Mouse (Mus musculus) adrenal gland (tissue): ENCODE data around the gene Prdm10.

Source experiments
- intact Hi-C: fragments of 180-260 bp; cut with DNase I; formaldehyde crosslinking; loops from one replicate; pipeline ENCODE4 v1.15.1; 2025
- long read RNA-seq, 2 experiments: library from polyadenylated mRNA; unstranded; transcript quantifications; one replicate each; pipeline ENCODE4 v2.0.0; 2020; ENCODE audit warnings: borderline replicate concordance in 1 of 2; ENCODE audit not compliant: insufficient replicate concordance in 1 of 2

The Prdm10 gene
- long read RNA-seq, experiment 1, result 0 reads
- long read RNA-seq, experiment 2, partial matches to known transcripts, result 2 of 4 reads
- long read RNA-seq, experiment 2, other reads (novel, unspliced or antisense), result 2 of 4 reads

DNA sequence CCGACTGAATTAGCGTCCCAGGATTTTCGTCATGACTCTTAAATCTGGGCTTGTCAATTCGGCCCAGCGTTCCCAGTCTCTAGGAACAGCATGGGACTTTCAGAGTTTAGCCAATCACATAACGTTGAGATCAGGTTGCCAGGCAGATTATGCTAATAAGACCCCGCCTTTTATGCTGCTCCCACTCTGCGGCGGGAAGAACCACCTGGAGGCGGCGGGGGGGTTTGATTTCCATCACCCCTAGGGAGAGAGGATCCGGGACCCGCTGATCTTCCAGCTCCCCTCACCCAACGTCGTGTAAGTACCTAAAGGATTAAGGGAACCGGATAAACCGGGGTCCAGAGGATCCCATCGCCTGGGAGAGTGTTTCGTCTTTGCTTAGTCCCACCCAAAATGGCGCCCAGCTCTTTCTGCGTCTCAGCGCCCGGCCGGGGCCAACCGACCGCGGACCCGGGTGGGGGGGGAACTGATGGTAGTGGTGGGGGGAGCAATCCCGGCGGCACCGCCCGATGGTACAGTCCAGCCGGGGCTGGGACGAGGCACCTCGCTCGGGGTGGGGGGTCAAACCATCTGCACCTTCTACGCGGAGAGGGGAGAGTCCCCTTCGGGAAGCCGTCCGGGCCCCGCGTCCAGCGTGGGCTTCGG, at the start of gene Prdm10:
Gene Prdm10, plus strand, starts transcription at position 173 of the 645 bp plus-strand sequence.
- intact Hi-C loops, result loop anchor here (2.0 kb wide), 1 partner anchor 70 kb away; the partner anchor contains the start of gene Aplp2

- intact Hi-C loops, result no loop called here
These were observed 45.3 kb upstream of the Prdm10 start for GRCm38 (mm10) chr9:31235030-31235429.

GRCm38 (mm10) chr9:31235489-31235888, 44.8 kb upstream of the Prdm10 start:
- intact Hi-C loops, result no loop called here

- intact Hi-C loops, result no loop called here
These were observed 44.3 kb upstream of the Prdm10 start for GRCm38 (mm10) chr9:31236079-31236478.

- intact Hi-C loops, result no loop called here
These were observed 41.8 kb upstream of the Prdm10 start for GRCm38 (mm10) chr9:31238526-31238925.

DNA sequence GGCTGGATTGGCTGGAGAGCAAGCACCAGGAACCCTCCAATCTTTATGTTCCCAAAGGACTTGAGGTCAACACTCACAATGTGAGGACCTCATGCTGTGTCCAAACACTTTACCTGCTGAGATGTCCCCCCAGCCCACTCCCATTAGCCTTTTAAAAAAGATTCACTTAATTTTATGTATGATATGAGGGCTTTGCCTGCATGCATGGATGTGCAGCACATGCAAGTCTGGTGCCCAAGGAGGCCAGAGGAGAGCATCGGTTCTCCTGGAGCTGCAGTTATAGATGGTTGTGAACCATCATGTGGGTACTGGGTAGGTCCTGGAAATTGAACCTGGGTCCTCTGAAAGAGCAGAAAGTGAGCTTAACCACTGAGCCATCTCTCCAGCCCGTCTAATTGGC, 40.8 kb upstream of the Prdm10 start:
- intact Hi-C loops, result no loop called here

DNA sequence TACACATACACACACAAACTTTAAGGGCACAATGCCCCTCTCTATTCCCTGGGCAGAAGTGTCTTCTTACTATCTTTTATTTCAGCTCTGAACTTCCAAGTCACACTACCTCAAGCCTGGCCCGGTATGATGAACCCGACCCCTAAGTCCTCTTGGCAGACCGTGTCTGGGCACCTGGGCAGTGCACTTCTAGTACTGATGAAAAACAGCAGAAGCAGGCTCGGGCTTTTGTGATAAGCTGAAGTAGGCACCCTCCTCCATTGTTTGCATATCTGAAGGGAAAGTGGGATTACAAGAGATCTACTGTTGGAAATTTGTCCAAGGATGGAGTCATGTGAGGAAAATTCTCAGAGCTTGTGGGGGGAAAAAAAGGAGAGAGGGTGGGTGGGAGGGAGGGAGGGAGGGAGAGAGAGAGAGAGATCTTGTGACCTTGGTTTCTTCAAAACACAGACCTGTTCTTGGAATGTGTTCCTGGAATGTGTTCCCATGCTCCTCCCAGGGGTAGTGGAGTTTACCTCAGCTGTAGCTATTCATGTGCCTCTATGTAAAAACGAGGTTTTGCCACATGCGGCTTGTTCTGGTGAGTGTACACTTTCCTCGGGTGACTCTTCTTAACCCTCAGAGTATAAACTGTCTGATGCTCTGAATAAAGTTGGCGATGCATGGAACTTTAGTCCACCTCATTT, 39.7 kb upstream of the Prdm10 start:
- intact Hi-C loops, result no loop called here

DNA sequence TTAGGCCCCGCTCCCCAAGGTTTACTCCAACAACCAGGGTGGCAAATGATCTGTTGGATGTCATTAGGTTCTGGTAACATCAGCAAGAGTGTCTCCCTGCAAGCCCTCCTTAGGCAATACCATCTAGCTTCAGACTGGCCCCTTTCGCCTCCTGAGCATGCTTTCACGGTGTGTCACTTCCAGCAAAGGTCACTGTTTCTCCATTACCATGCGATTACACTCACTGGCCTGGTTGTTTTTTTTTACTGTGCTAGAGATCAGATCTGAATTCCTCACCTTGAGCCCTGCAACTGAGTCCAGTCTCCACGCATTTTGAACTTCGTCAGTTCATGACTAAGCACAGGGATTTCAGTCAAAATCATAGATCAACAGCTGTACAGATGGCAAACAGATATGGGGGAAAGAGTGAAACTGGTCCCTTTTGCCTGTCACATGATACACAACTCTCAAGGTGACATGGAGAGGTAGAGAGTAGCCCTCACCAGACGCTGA, 39.1 kb upstream of the Prdm10 start:
- intact Hi-C loops, result no loop called here

- intact Hi-C loops, result no loop called here
These were observed 36.9 kb upstream of the Prdm10 start for GRCm38 (mm10) chr9:31243306-31243938.

DNA sequence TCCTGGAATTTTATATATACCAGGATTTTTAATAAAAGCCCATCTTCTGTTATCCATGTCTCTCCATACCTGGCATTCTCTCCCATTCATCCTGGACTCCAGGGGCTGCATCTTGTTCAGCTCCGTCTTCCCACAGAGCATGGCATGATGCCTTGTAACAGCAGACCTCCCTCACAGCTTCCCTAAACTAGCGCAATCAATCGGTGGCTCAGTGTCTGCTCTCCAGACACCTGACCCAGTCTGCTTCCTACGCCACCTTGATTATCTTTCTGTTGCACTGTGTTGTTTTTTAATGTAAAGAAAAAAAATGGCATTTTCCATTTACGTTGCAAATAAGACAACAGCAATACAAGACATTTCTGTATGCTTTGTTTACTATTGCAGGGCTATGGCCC, 36.4 kb upstream of the Prdm10 start:
- intact Hi-C loops, result no loop called here

- intact Hi-C loops, result no loop called here
These were observed 35.3 kb upstream of the Prdm10 start for GRCm38 (mm10) chr9:31245006-31245405.

- intact Hi-C loops, result no loop called here
These were observed 33.9 kb upstream of the Prdm10 start for GRCm38 (mm10) chr9:31246421-31246820.

GRCm38 (mm10) chr9:31247447-31248220, 32.7 kb upstream of the Prdm10 start:
- intact Hi-C loops, result no loop called here

DNA sequence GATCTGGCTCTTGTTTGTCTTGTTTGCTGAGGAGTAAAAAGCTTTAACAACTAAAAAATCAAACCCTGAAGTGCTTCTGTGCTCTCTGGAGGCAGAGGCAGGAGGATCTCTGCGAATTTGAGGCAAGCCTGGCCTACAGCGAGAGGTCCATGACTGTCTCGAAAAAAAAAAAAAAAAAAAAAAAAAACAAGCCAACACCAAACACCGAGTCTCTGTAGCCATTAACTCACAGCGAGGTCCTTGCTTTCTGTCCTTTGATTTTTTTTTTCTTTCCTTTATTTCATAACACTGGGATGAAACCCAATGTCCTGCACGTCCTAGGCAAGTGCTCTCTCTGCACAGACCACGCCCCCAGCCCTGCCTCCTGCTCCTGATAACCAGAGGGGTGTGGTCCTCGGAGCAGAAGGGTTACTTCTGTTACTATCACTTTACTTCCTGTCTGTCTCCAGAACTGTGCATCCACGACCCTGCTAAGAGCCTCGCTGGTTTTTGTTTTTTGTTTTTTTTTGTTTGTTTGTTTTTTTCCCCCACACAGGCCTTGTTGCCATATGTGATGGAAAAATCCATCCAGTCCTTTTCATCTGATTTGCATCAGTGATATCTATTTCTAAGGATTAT, 28.0 kb upstream of the Prdm10 start:
- intact Hi-C loops, result loop anchor here (5.0 kb wide), 1 partner anchor 40 kb away; the partner anchor contains the start of gene Aplp2

GRCm38 (mm10) chr9:31253311-31253734, 27.0 kb upstream of the Prdm10 start:
- intact Hi-C loops, result loop anchor here (5.0 kb wide), 1 partner anchor 41 kb away; the partner anchor contains the start of gene Aplp2

DNA sequence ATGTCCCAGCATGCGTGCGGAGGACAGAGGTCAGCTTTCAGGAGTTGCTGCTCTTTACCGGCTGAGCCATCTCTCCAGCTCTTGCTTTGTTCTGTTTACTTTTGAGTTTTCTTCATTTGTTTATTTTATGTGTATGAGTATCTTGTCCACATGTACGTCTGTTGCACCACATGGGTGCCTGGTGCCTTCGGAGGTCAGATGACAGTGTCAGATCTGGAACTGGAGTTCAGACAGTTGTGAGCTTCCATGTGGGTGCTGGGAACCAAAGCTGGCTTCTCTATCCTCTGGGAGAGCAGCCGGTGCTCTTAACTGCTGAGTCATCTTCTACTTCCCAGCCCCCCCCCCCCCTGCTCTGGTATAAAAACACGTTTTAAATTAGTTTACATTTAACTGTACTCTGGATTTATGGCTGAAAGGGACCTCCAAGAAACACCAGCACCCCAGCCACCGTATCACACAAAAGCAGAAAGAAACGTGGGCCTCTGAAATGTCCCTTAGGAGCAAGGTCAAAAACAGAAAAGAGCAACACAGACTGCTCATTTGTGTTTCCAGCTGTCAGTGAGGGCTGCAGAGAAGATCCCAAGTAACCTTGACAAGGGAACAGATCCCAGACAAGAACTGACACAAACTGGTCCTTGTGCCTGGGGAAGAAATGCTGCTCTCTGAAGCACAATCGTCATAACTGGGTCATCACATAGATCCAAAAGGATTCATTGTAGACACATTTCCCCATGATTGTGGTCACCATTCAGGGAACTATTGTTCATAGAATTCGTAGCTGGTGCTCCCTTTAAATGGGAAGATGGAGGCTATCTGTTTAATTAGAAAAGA, 26.3 kb upstream of the Prdm10 start:
- intact Hi-C loops, result loop anchor here (5.0 kb wide), 1 partner anchor 42 kb away; the partner anchor contains the start of gene Aplp2

DNA sequence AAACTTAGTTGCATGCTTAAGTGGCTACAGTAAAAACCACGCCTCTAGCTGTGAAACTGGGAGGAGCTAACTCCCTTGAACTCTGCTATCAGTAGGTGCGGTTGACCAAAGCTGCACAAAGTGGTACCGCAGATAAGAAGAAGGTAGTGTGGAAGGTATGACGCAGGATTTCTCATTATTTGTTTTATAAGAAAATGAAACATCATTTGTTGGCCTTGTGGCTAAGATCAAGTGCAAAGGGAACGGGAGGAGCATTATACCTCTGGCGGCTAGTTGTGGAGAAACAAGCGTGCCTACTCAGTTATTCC, 25.7 kb upstream of the Prdm10 start:
- intact Hi-C loops, result loop anchor here (5.0 kb wide), 1 partner anchor 42 kb away; the partner anchor contains the start of gene Aplp2

GRCm38 (mm10) chr9:31255953-31256352, 24.4 kb upstream of the Prdm10 start:
- intact Hi-C loops, result no loop called here

DNA sequence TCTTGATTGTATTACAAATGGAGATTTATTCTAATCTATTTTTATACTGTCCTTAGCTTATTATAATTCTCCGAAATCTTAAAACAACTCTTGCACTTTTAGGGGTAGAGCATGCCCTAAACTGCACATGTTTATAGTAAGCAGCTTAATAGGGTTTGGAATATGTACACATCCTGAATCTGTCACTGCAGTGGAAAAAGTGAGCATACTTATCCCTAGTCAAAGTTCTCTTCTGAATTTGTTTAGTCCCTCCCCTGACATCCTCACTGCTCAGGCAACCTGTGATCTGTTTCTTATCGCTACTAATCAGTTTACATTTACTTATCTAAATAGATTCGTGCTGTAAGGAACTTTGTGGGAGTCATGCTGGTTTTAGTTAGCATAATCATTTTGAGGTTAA, 22.1 kb upstream of the Prdm10 start:
- intact Hi-C loops, result no loop called here

DNA sequence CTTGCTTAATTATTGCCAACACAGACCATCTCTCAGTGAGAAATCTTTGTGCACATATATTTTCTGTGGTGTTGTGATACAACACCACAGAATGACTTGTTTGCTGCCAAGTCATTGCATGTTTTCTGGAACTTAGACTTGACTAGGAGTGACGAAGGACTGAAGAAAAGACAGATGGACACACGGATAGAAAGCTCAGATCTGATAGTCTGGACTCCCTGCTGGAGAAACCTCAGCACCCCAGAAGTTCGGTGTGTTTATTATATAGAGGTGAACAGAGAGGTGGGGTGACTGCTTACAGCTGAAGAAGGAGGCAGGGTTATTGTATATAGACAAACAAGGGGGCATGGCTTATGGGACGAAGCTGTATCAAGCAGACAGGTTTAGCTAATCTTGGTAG, 20.1 kb upstream of the Prdm10 start:
- intact Hi-C loops, result no loop called here
